Mouse (Mus musculus): ENCODE measurements around the gene Gab2. TPM values are rescaled to one million over a fixed set of nuclear protein-coding genes. Genes with fewer than 3 reads are reported as not detected.

Gab2 gene
- polyA plus RNA-seq, 1 experiment = 14.6 TPM

- Histone ChIP-seq H3K4me1 (ENCODE audit: control insufficient read depth, insufficient read depth, low read length) (no peaks in the 10 kb centered on the region), H3K4me3 (ENCODE audit: insufficient read depth, low read depth, low read length) (no peak overlapping the region), H3K36me3 (ENCODE audit: control insufficient read depth, insufficient read depth, low read length) (no peaks in the 10 kb centered on the region), H3K27me3 (replicated peaks; ENCODE audit: control insufficient read depth, insufficient read depth, low read length) (no peaks in the 10 kb centered on the region), H3K27ac (ENCODE audit: insufficient read depth, low read depth, low read length) (no peak overlapping the region)
- TF ChIP-seq CTCF (conservative IDR thresholded peaks at IDR 0.05; ENCODE audit: insufficient read depth, insufficient read length, low read depth, low read length) (no peak), POLR2A (IDR thresholded peaks at IDR 0.05; ENCODE audit: low read depth, low read length) (no peak)
- 70% methylated on average over 5 of the region's 5 CpGs for WGBS
- peak; percentile 34 for DNase-seq
Measured at GRCm38 (mm10) chr7:97356875-97357276, 275.5 kb downstream of the Gab2 start.

- Histone ChIP-seq H3K36me3 (ENCODE audit: control insufficient read depth, insufficient read depth, low read length) (no peaks in the 10 kb centered on the region), H3K27ac (ENCODE audit: insufficient read depth, low read depth, low read length) (no peak overlapping the region), H3K27me3 (replicated peaks; ENCODE audit: control insufficient read depth, insufficient read depth, low read length) (no peaks in the 10 kb centered on the region), H3K4me3 (ENCODE audit: insufficient read depth, low read depth, low read length) (no peak overlapping the region), H3K4me1 (ENCODE audit: control insufficient read depth, insufficient read depth, low read length) (no peaks in the 10 kb centered on the region)
- WGBS = 77% methylated on average over 3 of the region's 3 CpGs
- no peak for DNase-seq
- TF ChIP-seq POLR2A (IDR thresholded peaks at IDR 0.05; ENCODE audit: low read depth, low read length) (no peak), CTCF (conservative IDR thresholded peaks at IDR 0.05; ENCODE audit: insufficient read depth, insufficient read length, low read depth, low read length) (no peak)
Measured at GRCm38 (mm10) chr7:97357840-97358239, 276.5 kb downstream of the Gab2 start.

GRCm38 (mm10) chr7:97358347-97358746 lies 277.0 kb downstream of the Gab2 start:
- Histone ChIP-seq H3K4me1 (ENCODE audit: control insufficient read depth, insufficient read depth, low read length) (no peaks in the 10 kb centered on the region), H3K36me3 (ENCODE audit: control insufficient read depth, insufficient read depth, low read length) (no peaks in the 10 kb centered on the region), H3K27me3 (replicated peaks; ENCODE audit: control insufficient read depth, insufficient read depth, low read length) (no peaks in the 10 kb centered on the region), H3K27ac (ENCODE audit: insufficient read depth, low read depth, low read length) (no peak overlapping the region), H3K4me3 (ENCODE audit: insufficient read depth, low read depth, low read length) (no peak overlapping the region)
- TF ChIP-seq CTCF (conservative IDR thresholded peaks at IDR 0.05; ENCODE audit: insufficient read depth, insufficient read length, low read depth, low read length) (no peak), POLR2A (IDR thresholded peaks at IDR 0.05; ENCODE audit: low read depth, low read length) (no peak)
- DNase-seq = no peak
- 86% methylated on average over 4 of the region's 4 CpGs for WGBS

Other genes starting within 250 kb of the Gab2 start
- gene Nars2, start 130.1 kb upstream of the Gab2 start, polyA plus RNA-seq (2012; rRNA removed) = 4.2 and 5.2 TPM in 2 replicates

Measured in kidney, adult 2 months (tissue).